Mouse (Mus musculus): ENCODE measurements at regions not wholly inside any gene's neighbourhood (a gene's known extent, or its start where the extent isn't known, plus 50 kb on each side); places are given as distances from the start of the nearest gene placed in this dataset.
"Not testable (repeated sequence)": the region's sequence is repeated elsewhere in the genome, so short reads cannot be mapped to it uniquely, and the experiment has no call there.

DNA sequence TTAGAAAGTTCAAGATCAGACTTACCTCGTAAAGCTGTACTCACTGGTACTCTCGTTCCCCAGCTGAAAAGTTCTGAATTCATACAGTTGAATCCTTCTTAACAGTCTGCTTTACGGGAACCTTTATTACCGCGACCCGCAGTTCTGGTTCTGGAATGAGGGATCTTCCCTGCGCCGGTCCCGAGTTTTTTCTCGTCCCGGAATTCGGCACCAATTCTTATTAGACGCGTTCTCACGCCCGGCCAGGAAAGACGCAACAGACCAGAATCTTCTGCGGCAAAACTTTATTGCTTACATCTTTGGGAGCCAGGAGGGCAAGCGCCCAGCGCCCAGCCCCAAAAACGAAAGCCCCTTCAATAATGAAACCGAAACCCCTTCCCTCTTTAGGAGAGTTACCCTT is 423.4 kb downstream of the Tox3 start:
- TF ChIP-seq EP300 (IDR thresholded peaks at IDR 0.05; ENCODE audit: low read length); POLR2A (IDR thresholded peaks at IDR 0.05; ENCODE audit: low read depth, low read length); ZC3H11A (IDR thresholded peaks at IDR 0.05; ENCODE audit: low read depth, low read length); CTCF (conservative IDR thresholded peaks at IDR 0.05 in 1 of 2, IDR thresholded peaks at IDR 0.05 in 1 of 2; ENCODE audit: low read depth in 2 of 2, low read length in 2 of 2); RCOR1 (conservative IDR thresholded peaks at IDR 0.05; ENCODE audit: low read depth, low read length); SMC3 (IDR thresholded peaks at IDR 0.05; ENCODE audit: low read depth, low read length); E2F4 (IDR thresholded peaks at IDR 0.05; ENCODE audit: insufficient replicate concordance, low read depth, low read length); ZMIZ1 (IDR thresholded peaks at IDR 0.05; ENCODE audit: low read depth, low read length); MEF2A (IDR thresholded peaks at IDR 0.05; ENCODE audit: borderline replicate concordance, low read depth, low read length); JUN (IDR thresholded peaks at IDR 0.05; ENCODE audit: insufficient read depth, low read depth, low read length); NELFE (IDR thresholded peaks at IDR 0.05; ENCODE audit: low read depth, low read length); TCF12 (IDR thresholded peaks at IDR 0.05; ENCODE audit: low read depth, low read length); HCFC1 (IDR thresholded peaks at IDR 0.05; ENCODE audit: low read depth, low read length): not testable (repeated sequence)
